Mouse (Mus musculus) MEL (cell line): Measurements from ENCODE around the gene Ddost.

Source experiments
- CHD1 ChIP-seq: IDR thresholded peaks from 2 replicates; pipeline ENCODE4 v1.6.1; 2012; ENCODE audit warnings: low read depth, mild to moderate bottlenecking, inconsistent platforms, low read length, improper control_type of control experiment
- ELF1 ChIP-seq: IDR thresholded peaks from 2 replicates; pipeline ENCODE4 v1.6.1; 2014; ENCODE audit warnings: low read depth, mild to moderate bottlenecking, inconsistent platforms, low read length, improper control_type of control experiment, moderate library complexity

- TF ChIP-seq CHD1 (no peak), ELF1 (no peak)
Observed at GRCm38 (mm10) chr4:138293949-138294550, 10.5 kb upstream of the Ddost start.
